12 mouse cellular contexts compared by ENCODE assay signal in the genomic region with DNA sequence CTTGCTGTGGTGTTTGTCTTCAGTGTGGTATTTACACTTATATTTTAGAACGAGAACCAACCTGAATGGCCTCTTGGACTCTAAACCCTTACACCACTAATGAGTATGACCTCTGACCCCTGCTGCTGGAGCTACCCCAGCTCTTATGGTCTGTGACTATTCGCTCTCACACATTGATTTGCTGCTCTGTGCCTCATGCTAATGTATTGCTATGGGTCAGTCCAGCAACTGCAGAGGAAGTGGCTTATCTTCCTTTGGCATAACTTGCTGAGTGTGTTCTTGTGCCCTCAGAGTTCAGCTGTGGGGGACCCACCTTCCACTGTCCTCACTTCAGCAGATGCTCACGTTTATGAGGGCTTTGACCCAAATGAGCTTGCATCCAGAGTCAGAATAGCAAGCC. TPM values are rescaled to one million over a fixed set of nuclear protein-coding genes. Genes with fewer than 3 reads are reported as not detected.
DNase-seq lines count a peak whose midpoint lies in the region; ATAC-seq and TF ChIP-seq lines count a peak whose summit lies in the region.
"Had no signal": no experiment of that assay in that cellular context is flagged by ENCODE, and none has a peak within 500 bp of the region (broad histone marks: within the 10 kb centered on the region; RNA-seq: fewer than 3 reads in every experiment).

No protein-coding gene starts in this region.

- intact Hi-C loops in heart, postnatal 36 days (cut with DNase I) = no loop called here

- H3K27me3 ChIP-seq in kidney, embryonic 14.5 days (ENCODE audit: control insufficient read depth, insufficient read depth, low read length) = no peaks in the 10 kb centered on the region
- no peaks in the 10 kb centered on the region for H3K27me3 ChIP-seq in kidney, adult 2 months (replicated peaks; ENCODE audit: control insufficient read depth, insufficient read depth, low read length)
- H3K27me3 ChIP-seq in liver, embryonic 11.5 days (replicated peaks; ENCODE audit: control insufficient read depth, insufficient read depth, low read length) = no peaks in the 10 kb centered on the region
- H3K27me3 ChIP-seq in stomach, postnatal 0 days (ENCODE audit: control insufficient read depth, insufficient read depth, low read length) = no peaks in the 10 kb centered on the region
- no peaks in the 10 kb centered on the region for H3K27me3 ChIP-seq in hindbrain, postnatal 0 days (ENCODE audit: insufficient read depth, low read length)

- TF ChIP-seq POLR2A in kidney, adult 2 months (IDR thresholded peaks at IDR 0.05; ENCODE audit: low read depth, low read length) = no peak

- no peak overlapping the region for H3K4me2 ChIP-seq in kidney, embryonic 14.5 days (replicated peaks; ENCODE audit: low read depth, low read length)
- peak overlapping the region; percentile 54 for H3K4me2 ChIP-seq in liver, embryonic 11.5 days
- no peak overlapping the region for H3K4me2 ChIP-seq in stomach, postnatal 0 days (replicated peaks; ENCODE audit: low read depth)
- no peak overlapping the region for H3K4me2 ChIP-seq in hindbrain, postnatal 0 days (ENCODE audit: low read depth, low read length)

- H3K9me3 ChIP-seq in kidney, embryonic 14.5 days (ENCODE audit: control insufficient read depth, low read length) = peaks cover 3% of the 10 kb centered on the region; the same call in 1 of the 2 replicates
- H3K9me3 ChIP-seq in liver, embryonic 11.5 days (ENCODE audit: control insufficient read depth, low read length) = peaks cover 3% of the 10 kb centered on the region; the same call in 1 of the 2 replicates
- H3K9me3 ChIP-seq in stomach, postnatal 0 days (ENCODE audit: control insufficient read depth, low read length) = no peaks in the 10 kb centered on the region
- no peaks in the 10 kb centered on the region for H3K9me3 ChIP-seq in hindbrain, postnatal 0 days (ENCODE audit: low read length)

- H3K4me1 ChIP-seq in kidney, embryonic 14.5 days (ENCODE audit: control insufficient read depth, insufficient read depth, low read length) = no peaks in the 10 kb centered on the region
- H3K4me1 ChIP-seq in kidney, adult 2 months (ENCODE audit: control insufficient read depth, insufficient read depth, low read length) = peaks cover 10% of the 10 kb centered on the region; the same call in 1 of the 2 replicates
- peaks cover 26% of the 10 kb centered on the region for H3K4me1 ChIP-seq in liver, embryonic 11.5 days (replicated peaks; ENCODE audit: control insufficient read depth, insufficient read depth, low read length)
- H3K4me1 ChIP-seq in stomach, postnatal 0 days (replicated peaks; ENCODE audit: control insufficient read depth, insufficient read depth) = no peaks in the 10 kb centered on the region
- no peaks in the 10 kb centered on the region for H3K4me1 ChIP-seq in hindbrain, postnatal 0 days (ENCODE audit: insufficient read depth, low read length)

- ATAC-seq in kidney, embryonic 14.5 days (ENCODE audit: low FRiP score, low TSS enrichment) = no peak
- ATAC-seq in liver, embryonic 11.5 days (replicated peaks; ENCODE audit: low FRiP score) = peak; percentile 75
- peak; percentile 71; the same call in 1 of the 2 replicates for ATAC-seq in stomach, postnatal 0 days (ENCODE audit: low FRiP score, low TSS enrichment)
- no peak for ATAC-seq in hindbrain, postnatal 0 days
- ATAC-seq: forebrain, embryonic 16.5 days had no signal

- peak; percentile 60 for DNase-seq in kidney, adult 11 months
- DNase-seq in kidney, adult 2 months = peak; percentile 78
- no peak for DNase-seq in liver, embryonic 11.5 days (ENCODE audit: low spot score)
- no peak for DNase-seq in stomach, postnatal 0 days (ENCODE audit: low spot score)
- no peak for DNase-seq in cerebellum, postnatal 4 days (ENCODE audit: low spot score in 2 of 2)
- no peak for DNase-seq in hindbrain, postnatal 0 days (ENCODE audit: low spot score)
- no peak for DNase-seq in heart, postnatal 36 days
- DNase-seq: heart, postnatal 4 days; retina, postnatal 1 day; thymus, postnatal 36 days had no signal

- 68% methylated on average over 3 of the region's 3 CpGs for WGBS in kidney, embryonic 14.5 days
- 49% methylated on average over 3 of the region's 3 CpGs for WGBS in kidney, adult 2 months
- WGBS in liver, embryonic 11.5 days = 43% methylated on average over 3 of the region's 3 CpGs
- 60% methylated on average over 3 of the region's 3 CpGs for WGBS in stomach, postnatal 0 days
- WGBS in hindbrain, postnatal 0 days = 89% methylated on average over 3 of the region's 3 CpGs

- H3K27ac ChIP-seq in kidney, embryonic 14.5 days (ENCODE audit: low read depth, low read length) = no peak overlapping the region
- no peak overlapping the region for H3K27ac ChIP-seq in kidney, adult 2 months (ENCODE audit: insufficient read depth, low read depth, low read length)
- peak overlapping the region; percentile 86; the same call in 1 of the 2 replicates for H3K27ac ChIP-seq in liver, embryonic 11.5 days (ENCODE audit: low read depth, low read length)
- H3K27ac ChIP-seq in stomach, postnatal 0 days (replicated peaks) = peak overlapping the region; percentile 25; the same call in 1 of the 2 replicates
- H3K27ac ChIP-seq in hindbrain, postnatal 0 days = no peak overlapping the region

- TF ChIP-seq CTCF in kidney, adult 2 months (conservative IDR thresholded peaks at IDR 0.05; ENCODE audit: insufficient read depth, insufficient read length, low read depth, low read length) = no peak
- no peak for TF ChIP-seq CTCF in stomach, postnatal 0 days (IDR thresholded peaks at IDR 0.05; ENCODE audit: low read depth)
- no peak for TF ChIP-seq CTCF in hindbrain, postnatal 0 days (IDR thresholded peaks at IDR 0.05; ENCODE audit: low read depth)

- H3K4me3 ChIP-seq in kidney, embryonic 14.5 days (ENCODE audit: low read length) = no peak overlapping the region
- H3K4me3 ChIP-seq in kidney, adult 2 months (ENCODE audit: insufficient read depth, low read depth, low read length) = no peak overlapping the region
- no peak overlapping the region for H3K4me3 ChIP-seq in liver, embryonic 11.5 days (ENCODE audit: low read depth, low read length)
- no peak overlapping the region for H3K4me3 ChIP-seq in stomach, postnatal 0 days (ENCODE audit: low read depth, low read length)
- H3K4me3 ChIP-seq in hindbrain, postnatal 0 days (ENCODE audit: low read length) = no peak overlapping the region

- no peak for TF ChIP-seq EP300 in stomach, postnatal 0 days (optimal IDR thresholded peaks at IDR 0.05)

- H3K36me3 ChIP-seq in kidney, embryonic 14.5 days (ENCODE audit: control insufficient read depth, insufficient read depth, low read length) = peaks cover 40% of the 10 kb centered on the region
- H3K36me3 ChIP-seq in kidney, adult 2 months (ENCODE audit: control insufficient read depth, insufficient read depth, low read length) = no peaks in the 10 kb centered on the region; the same call in none of the 2 replicates
- H3K36me3 ChIP-seq in liver, embryonic 11.5 days (ENCODE audit: control insufficient read depth, insufficient read depth, low read length) = peaks cover 50% of the 10 kb centered on the region
- H3K36me3 ChIP-seq in stomach, postnatal 0 days (ENCODE audit: control insufficient read depth, insufficient read depth, low read length) = peaks cover 3% of the 10 kb centered on the region; the same call in 1 of the 2 replicates
- H3K36me3 ChIP-seq in hindbrain, postnatal 0 days (ENCODE audit: insufficient read depth, low read length) = peaks cover 12% of the 10 kb centered on the region; the same call in 1 of the 2 replicates

- H3K9ac ChIP-seq in kidney, embryonic 14.5 days (ENCODE audit: low read depth, low read length) = no peak overlapping the region
- no peak overlapping the region for H3K9ac ChIP-seq in liver, embryonic 11.5 days (ENCODE audit: low read depth, low read length)
- H3K9ac ChIP-seq in stomach, postnatal 0 days (ENCODE audit: low read length) = no peak overlapping the region
- H3K9ac ChIP-seq in hindbrain, postnatal 0 days (replicated peaks; ENCODE audit: low read length) = no peak overlapping the region

RNA-seq across cellular contexts. Expression of a gene that starts 24.7 kb away (rescaled TPM):
- 62.6 and 82.4 TPM in 2 replicates for polyA plus RNA-seq in kidney, embryonic 14.5 days (2014; fragmentation: Nextera tagmentation; extraction: Ambion mirVana)
- 38.2 and 60.2 TPM in 2 replicates for polyA plus RNA-seq in kidney, adult 2 months (2012; rRNA removed)
- polyA plus RNA-seq in liver, embryonic 11.5 days (2014; fragmentation: Nextera tagmentation; extraction: Ambion mirVana) = 137 and 153 TPM in 2 replicates
- 37.5 and 38.7 TPM in 2 replicates for polyA plus RNA-seq in stomach, postnatal 0 days (2015; fragmentation: Nextera tagmentation; extraction: Ambion mirVana)
- total RNA-seq in hindbrain, postnatal 0 days (2014; rRNA removed) = 119 and 144 TPM in 2 replicates
- polyA plus RNA-seq in hindbrain, postnatal 0 days (2015; fragmentation: Nextera tagmentation; extraction: Ambion mirVana) = 59.1 and 60.2 TPM in 2 replicates
- 10 to 100 TPM; 14.1 to 15.3 TPM for total RNA-seq in heart, postnatal 36 days (2021)

RNA-seq across cellular contexts. Expression of a gene that starts 43.9 kb away (rescaled TPM):
- 142 and 148 TPM in 2 replicates for polyA plus RNA-seq in kidney, embryonic 14.5 days (2014; fragmentation: Nextera tagmentation; extraction: Ambion mirVana)
- polyA plus RNA-seq in kidney, adult 2 months (2012; rRNA removed) = 8.3 and 9.4 TPM in 2 replicates
- 144 and 148 TPM in 2 replicates for polyA plus RNA-seq in liver, embryonic 11.5 days (2014; fragmentation: Nextera tagmentation; extraction: Ambion mirVana)
- polyA plus RNA-seq in stomach, postnatal 0 days (2015; fragmentation: Nextera tagmentation; extraction: Ambion mirVana) = 120 and 138 TPM in 2 replicates
- 27.9 and 35.0 TPM in 2 replicates for total RNA-seq in hindbrain, postnatal 0 days (2014; rRNA removed)
- polyA plus RNA-seq in hindbrain, postnatal 0 days (2015; fragmentation: Nextera tagmentation; extraction: Ambion mirVana) = 53.9 and 65.0 TPM in 2 replicates
- 10 to 100 TPM; 27.7 to 36.1 TPM for total RNA-seq in heart, postnatal 36 days (2021)

Comparison
In these comparisons a context has a peak if more than half of its experiments do, and no peak if none do; other contexts are left out.
1. DNase-seq: peak in kidney, adult 11 months (single experiment) and kidney, adult 2 months (single experiment); none in liver, embryonic 11.5 days (single experiment), stomach, postnatal 0 days (single experiment), cerebellum, postnatal 4 days (0 of 2), hindbrain, postnatal 0 days (single experiment) and heart, postnatal 36 days (0 of 2).
2. ATAC-seq: peak in liver, embryonic 11.5 days (single experiment) and stomach, postnatal 0 days (single experiment); none in kidney, embryonic 14.5 days (single experiment) and hindbrain, postnatal 0 days (single experiment).
3. H3K27ac ChIP-seq: peak in liver, embryonic 11.5 days (single experiment) and stomach, postnatal 0 days (single experiment); none in kidney, embryonic 14.5 days (single experiment), kidney, adult 2 months (single experiment) and hindbrain, postnatal 0 days (single experiment).